Mouse (Mus musculus): ENCODE measurements around the gene Enox1. TPM values are rescaled to one million over a fixed set of nuclear protein-coding genes. Genes with fewer than 3 reads are reported as not detected.

The Enox1 gene
- polyA plus RNA-seq, 1 experiment from 2014 or later = 2.5 TPM

DNA sequence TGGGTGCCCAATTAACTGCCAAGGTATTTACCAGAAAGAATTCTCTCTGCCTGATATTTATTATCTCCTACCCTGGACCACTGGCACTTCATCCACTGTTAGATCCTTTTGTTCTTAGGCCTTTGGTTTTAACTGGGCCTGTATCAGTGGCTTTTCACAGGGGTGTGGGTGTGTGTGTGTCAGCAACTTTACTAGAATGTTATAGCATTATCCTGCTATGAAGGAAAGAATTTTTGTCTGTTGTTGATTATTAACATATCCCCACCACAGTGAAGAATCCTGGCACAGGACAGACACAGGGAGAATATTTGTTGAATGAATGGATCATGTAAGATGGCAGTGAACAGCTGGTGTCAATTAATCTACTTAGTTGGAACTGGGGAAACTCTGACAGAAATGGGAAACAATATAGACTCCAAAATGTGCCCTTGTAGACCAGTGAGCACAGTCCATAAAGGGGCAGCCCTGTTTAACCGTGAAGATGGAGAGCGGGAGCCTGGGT, 40.9 kb downstream of the Enox1 start:
- 76% methylated on average over 2 of the region's 2 CpGs for WGBS
- Histone ChIP-seq H3K4me2 (no peak overlapping the region), H3K4me1 (no peaks in the 10 kb centered on the region), H3K9ac (no peak overlapping the region), H3K9me3 (no peaks in the 10 kb centered on the region), H3K27me3 (replicated peaks) (no peaks in the 10 kb centered on the region), H3K4me3 (no peak overlapping the region), H3K27ac (replicated peaks) (no peak overlapping the region), H3K36me3 (no peaks in the 10 kb centered on the region)
- no peak for ATAC-seq (ENCODE audit: extremely low read depth, insufficient number of reproducible peaks, low FRiP score, low TSS enrichment)

DNA sequence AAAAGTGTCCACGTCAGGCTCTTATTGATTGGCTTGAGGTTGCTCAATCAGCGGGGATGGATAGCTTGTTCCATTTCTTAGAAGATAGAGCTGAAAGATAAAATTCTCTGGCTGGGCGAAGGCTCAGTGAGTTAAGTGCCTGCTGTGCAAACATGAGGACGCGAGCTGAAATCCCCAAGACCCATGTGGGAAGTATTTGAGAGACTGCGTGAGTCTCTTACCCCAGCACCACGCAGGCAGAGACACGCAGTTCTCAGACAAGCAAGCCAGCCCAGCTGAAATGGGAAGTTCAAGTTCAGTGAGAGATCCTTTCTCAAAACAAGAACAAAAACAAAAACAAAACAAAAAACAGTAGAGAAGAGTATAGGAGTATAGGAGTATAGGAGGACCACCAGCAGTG, 54.3 kb downstream of the Enox1 start:
- Histone ChIP-seq H3K9ac (no peak overlapping the region), H3K4me3 (no peak overlapping the region), H3K27ac (replicated peaks) (no peak overlapping the region), H3K36me3 (no peaks in the 10 kb centered on the region), H3K4me2 (no peak overlapping the region), H3K4me1 (no peaks in the 10 kb centered on the region), H3K9me3 (0 out of 2 replicates have a peak, but pooled peaks cover 3% of the 10 kb centered on the region), H3K27me3 (replicated peaks) (no peaks in the 10 kb centered on the region)
- WGBS = 76% methylated on average over 8 of the region's 8 CpGs
- ATAC-seq (ENCODE audit: extremely low read depth, insufficient number of reproducible peaks, low FRiP score, low TSS enrichment) = no peak

DNA sequence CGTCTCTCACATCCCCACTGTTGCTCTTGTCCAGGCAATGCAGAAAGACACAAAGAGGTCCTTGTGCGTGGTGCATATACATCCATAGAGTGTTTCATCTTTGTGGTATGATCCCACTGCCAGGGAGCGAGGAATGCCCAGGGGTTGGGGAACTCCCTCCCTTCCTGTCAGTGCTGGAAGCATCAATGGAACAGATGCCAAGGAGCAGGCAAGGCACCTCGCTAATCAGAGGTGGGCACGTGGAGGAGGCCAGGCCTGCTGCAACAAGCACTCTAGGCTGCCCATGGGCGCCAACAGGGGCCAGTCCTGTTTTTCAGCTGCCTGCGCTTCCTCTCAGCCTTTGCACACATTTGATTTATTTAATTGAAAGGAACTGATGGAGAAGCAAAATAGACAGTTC, 56.6 kb downstream of the Enox1 start:
- no peak overlapping the region for H3K9ac ChIP-seq
- H3K9me3 ChIP-seq = no peaks in the 10 kb centered on the region
- no peak for ATAC-seq (ENCODE audit: extremely low read depth, insufficient number of reproducible peaks, low FRiP score, low TSS enrichment)
- H3K27me3 ChIP-seq (replicated peaks) = no peaks in the 10 kb centered on the region
- no peak overlapping the region for H3K4me3 ChIP-seq
- H3K4me2 ChIP-seq = no peak overlapping the region
- 64% methylated on average over 7 of the region's 7 CpGs for WGBS
- H3K4me1 ChIP-seq = no peaks in the 10 kb centered on the region
- no peak overlapping the region for H3K27ac ChIP-seq (replicated peaks)
- no peaks in the 10 kb centered on the region for H3K36me3 ChIP-seq

DNA sequence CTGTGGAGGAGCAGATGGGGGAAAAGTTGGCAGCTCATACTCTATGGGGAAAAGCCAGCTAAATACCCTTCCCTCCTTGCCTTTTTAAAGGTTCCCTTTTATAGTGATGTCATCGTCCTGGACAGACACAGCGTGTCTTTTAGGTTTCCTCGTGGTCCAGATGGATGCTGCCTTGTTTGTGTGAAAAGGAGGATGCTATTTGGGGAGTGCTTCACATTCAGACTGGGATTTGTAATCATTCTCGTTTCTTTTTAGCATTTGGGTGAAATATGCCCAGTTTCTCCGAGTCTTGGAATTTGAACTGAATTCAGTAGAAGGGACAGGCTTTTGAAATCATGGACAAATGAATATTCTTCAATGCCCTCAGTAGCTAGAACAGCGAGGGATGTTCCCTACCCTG, 58.3 kb downstream of the Enox1 start:
- Histone ChIP-seq H3K36me3 (no peaks in the 10 kb centered on the region), H3K27me3 (replicated peaks) (no peaks in the 10 kb centered on the region), H3K27ac (replicated peaks) (no peak overlapping the region), H3K4me3 (no peak overlapping the region), H3K9me3 (no peaks in the 10 kb centered on the region), H3K4me2 (no peak overlapping the region), H3K4me1 (no peaks in the 10 kb centered on the region), H3K9ac (no peak overlapping the region)
- 77% methylated on average over 6 of the region's 6 CpGs for WGBS
- ATAC-seq (ENCODE audit: extremely low read depth, insufficient number of reproducible peaks, low FRiP score, low TSS enrichment) = no peak

DNA sequence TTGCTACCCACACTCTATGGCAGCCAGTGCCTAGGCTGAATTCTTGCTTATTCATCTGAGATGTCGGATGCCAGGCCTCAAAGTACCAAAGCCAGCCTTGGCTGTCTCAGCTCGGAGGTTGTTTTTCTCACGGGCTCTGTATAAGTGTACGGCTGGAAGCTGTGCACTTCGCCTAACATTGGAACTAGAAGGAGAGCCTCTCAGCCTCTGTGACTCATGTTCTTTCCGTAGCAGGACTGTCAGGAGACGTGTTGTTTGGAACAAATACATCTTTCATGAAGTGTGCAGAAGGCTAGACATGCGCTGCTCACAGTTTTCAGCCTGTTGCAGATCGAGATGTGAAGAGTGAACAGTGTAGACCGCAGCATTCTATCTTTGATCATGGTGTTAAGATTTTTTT, 68.8 kb downstream of the Enox1 start:
- no peaks in the 10 kb centered on the region for H3K27me3 ChIP-seq (replicated peaks)
- no peaks in the 10 kb centered on the region for H3K36me3 ChIP-seq
- no peaks in the 10 kb centered on the region for H3K9me3 ChIP-seq
- no peak overlapping the region for H3K4me3 ChIP-seq
- no peaks in the 10 kb centered on the region for H3K4me1 ChIP-seq
- no peak overlapping the region for H3K27ac ChIP-seq (replicated peaks)
- H3K9ac ChIP-seq = no peak overlapping the region
- H3K4me2 ChIP-seq = no peak overlapping the region
- no peak for ATAC-seq (ENCODE audit: extremely low read depth, insufficient number of reproducible peaks, low FRiP score, low TSS enrichment)
- 74% methylated on average over 10 of the region's 10 CpGs for WGBS

DNA sequence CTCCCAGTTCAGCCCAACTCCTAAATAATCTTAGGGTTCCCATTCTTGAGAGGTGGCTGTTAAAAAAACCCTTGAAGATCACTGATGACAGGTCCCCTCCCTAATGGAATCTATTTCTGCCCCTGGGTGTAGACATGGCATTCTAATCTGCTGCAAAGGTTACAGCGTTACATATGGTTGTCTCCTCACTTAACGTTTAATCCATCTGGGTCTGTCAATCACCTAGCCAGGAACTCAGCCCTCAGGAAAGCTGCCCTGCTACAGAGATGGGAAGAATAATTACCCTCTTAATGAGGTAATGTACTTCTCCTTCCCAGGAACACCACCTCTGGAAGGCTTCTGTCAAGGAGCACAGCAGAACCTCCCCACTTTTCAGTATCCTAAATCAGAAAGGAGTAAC, 82.2 kb downstream of the Enox1 start:
- ATAC-seq (ENCODE audit: extremely low read depth, insufficient number of reproducible peaks, low FRiP score, low TSS enrichment) = no peak
- no peaks in the 10 kb centered on the region for H3K36me3 ChIP-seq
- H3K4me1 ChIP-seq = no peaks in the 10 kb centered on the region
- H3K9me3 ChIP-seq = no peaks in the 10 kb centered on the region
- H3K4me3 ChIP-seq = no peak overlapping the region
- 39% methylated on average over 2 of the region's 2 CpGs for WGBS
- H3K9ac ChIP-seq = no peak overlapping the region
- H3K27ac ChIP-seq (replicated peaks) = no peak overlapping the region
- H3K4me2 ChIP-seq = no peak overlapping the region
- no peaks in the 10 kb centered on the region for H3K27me3 ChIP-seq (replicated peaks)

DNA sequence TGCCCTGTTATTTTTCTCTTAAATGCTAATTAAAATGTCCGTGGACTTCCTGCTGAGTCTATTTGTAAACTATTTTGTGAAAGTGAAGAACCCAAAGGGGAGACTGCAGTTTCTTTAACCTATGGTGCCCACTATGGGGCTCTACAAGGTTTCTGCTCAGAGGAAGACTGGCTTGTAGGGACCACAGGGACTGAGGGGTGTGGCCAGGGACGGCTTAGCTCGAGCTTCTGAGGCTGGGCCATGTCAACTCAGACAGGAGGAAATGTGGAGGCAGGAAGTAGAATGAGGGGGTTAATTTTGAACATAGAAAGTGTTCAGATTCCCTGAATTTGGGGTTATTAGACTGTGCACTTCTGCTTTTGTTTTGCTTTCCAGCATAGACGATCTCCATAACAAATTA, 82.8 kb downstream of the Enox1 start:
- Histone ChIP-seq H3K4me2 (no peak overlapping the region), H3K9me3 (no peaks in the 10 kb centered on the region), H3K27ac (replicated peaks) (no peak overlapping the region), H3K4me1 (no peaks in the 10 kb centered on the region), H3K4me3 (no peak overlapping the region), H3K36me3 (no peaks in the 10 kb centered on the region), H3K9ac (no peak overlapping the region), H3K27me3 (replicated peaks) (no peaks in the 10 kb centered on the region)
- 47% methylated on average over 4 of the region's 4 CpGs for WGBS
- ATAC-seq (ENCODE audit: extremely low read depth, insufficient number of reproducible peaks, low FRiP score, low TSS enrichment) = no peak

GRCm38 (mm10) chr14:77246977-77247376, 90.4 kb downstream of the Enox1 start:
- H3K4me3 ChIP-seq = no peak overlapping the region
- no peak overlapping the region for H3K27ac ChIP-seq (replicated peaks)
- no peaks in the 10 kb centered on the region for H3K4me1 ChIP-seq
- no peaks in the 10 kb centered on the region for H3K27me3 ChIP-seq (replicated peaks)
- no peaks in the 10 kb centered on the region for H3K36me3 ChIP-seq
- H3K9me3 ChIP-seq = 0 out of 2 replicates have a peak, but pooled peaks cover 6% of the 10 kb centered on the region
- ATAC-seq (ENCODE audit: extremely low read depth, insufficient number of reproducible peaks, low FRiP score, low TSS enrichment) = no peak
- H3K4me2 ChIP-seq = no peak overlapping the region
- WGBS = 65% methylated on average over 3 of the region's 3 CpGs
- H3K9ac ChIP-seq = no peak overlapping the region

- H3K4me1 ChIP-seq = no peaks in the 10 kb centered on the region
- no peak overlapping the region for H3K27ac ChIP-seq (replicated peaks)
- H3K4me2 ChIP-seq = no peak overlapping the region
- H3K36me3 ChIP-seq = no peaks in the 10 kb centered on the region
- 0 out of 2 replicates have a peak, but pooled peaks cover 6% of the 10 kb centered on the region for H3K9me3 ChIP-seq
- no peak overlapping the region for H3K9ac ChIP-seq
- ATAC-seq (ENCODE audit: extremely low read depth, insufficient number of reproducible peaks, low FRiP score, low TSS enrichment) = no peak
- H3K27me3 ChIP-seq (replicated peaks) = no peaks in the 10 kb centered on the region
- no peak overlapping the region for H3K4me3 ChIP-seq
- 84% methylated on average over 5 of the region's 5 CpGs for WGBS
Observed at GRCm38 (mm10) chr14:77248426-77248825, 91.9 kb downstream of the Enox1 start.

DNA sequence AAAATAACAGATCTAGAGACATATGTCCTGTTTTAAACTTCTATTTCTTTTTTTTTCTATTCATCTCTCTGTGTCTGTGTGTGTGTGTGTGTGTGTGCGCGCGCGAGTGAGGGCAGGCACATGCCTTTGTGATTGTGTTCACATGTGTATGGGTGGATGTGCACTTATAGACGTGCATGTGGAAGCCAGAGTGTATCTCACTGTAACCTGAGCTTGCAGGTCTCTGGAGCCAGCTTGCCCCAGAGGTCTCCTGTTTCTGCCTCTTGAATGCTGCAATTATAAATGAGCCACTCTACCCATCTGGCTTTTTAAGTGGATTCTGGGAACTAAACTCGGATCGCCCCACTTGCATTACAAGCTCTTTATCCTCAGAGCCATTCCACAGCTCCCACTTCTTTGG, 92.4 kb downstream of the Enox1 start:
- H3K4me2 ChIP-seq = no peak overlapping the region
- 76% methylated on average over 7 of the region's 7 CpGs for whole genome bisulfite sequencing
- ATAC-seq (ENCODE audit: extremely low read depth, insufficient number of reproducible peaks, low FRiP score, low TSS enrichment) = no peak
- no peaks in the 10 kb centered on the region for H3K4me1 ChIP-seq
- no peak overlapping the region for H3K4me3 ChIP-seq
- H3K27me3 ChIP-seq (replicated peaks) = no peaks in the 10 kb centered on the region
- H3K36me3 ChIP-seq = no peaks in the 10 kb centered on the region
- 0 out of 2 replicates have a peak, but pooled peaks cover 6% of the 10 kb centered on the region for H3K9me3 ChIP-seq
- H3K27ac ChIP-seq (replicated peaks) = no peak overlapping the region
- no peak overlapping the region for H3K9ac ChIP-seq

GRCm38 (mm10) chr14:77250652-77251238, 94.2 kb downstream of the Enox1 start:
- WGBS = 43% methylated on average over 2 of the region's 2 CpGs
- Histone ChIP-seq H3K9me3 (0 out of 2 replicates have a peak, but pooled peaks cover 5% of the 10 kb centered on the region), H3K27ac (replicated peaks) (no peak overlapping the region)

DNA sequence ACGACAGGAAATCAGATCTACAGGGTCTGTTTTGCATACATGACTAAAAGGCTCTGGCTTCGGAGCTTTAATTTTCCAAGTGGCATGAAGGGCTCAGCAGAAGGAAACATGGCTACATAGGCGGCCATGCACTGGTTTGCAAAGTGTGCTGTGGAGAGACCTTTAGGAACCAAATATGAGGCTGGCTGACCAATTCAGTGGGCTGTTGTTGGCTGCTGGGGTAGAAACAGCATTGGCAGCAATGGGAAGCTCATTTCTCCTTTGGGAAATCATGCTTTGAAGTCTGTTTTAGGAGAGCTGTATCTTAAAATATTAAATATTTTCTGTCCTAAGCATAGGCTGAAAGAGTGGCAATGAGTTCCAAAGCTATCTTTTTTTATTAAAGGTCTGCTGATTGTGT, 98.6 kb downstream of the Enox1 start:
- Histone ChIP-seq H3K9ac (no peak overlapping the region), H3K4me2 (no peak overlapping the region), H3K4me1 (no peaks in the 10 kb centered on the region), H3K9me3 (no peaks in the 10 kb centered on the region), H3K36me3 (no peaks in the 10 kb centered on the region), H3K27ac (replicated peaks) (no peak overlapping the region), H3K4me3 (no peak overlapping the region), H3K27me3 (replicated peaks) (no peaks in the 10 kb centered on the region)
- WGBS = 64% methylated on average over 3 of the region's 3 CpGs
- ATAC-seq (ENCODE audit: extremely low read depth, insufficient number of reproducible peaks, low FRiP score, low TSS enrichment) = no peak

More at GRCm38 (mm10) chr14:77250652-77251238, 94.2 kb downstream of the Enox1 start:
- Histone ChIP-seq H3K36me3 (no peaks in the 10 kb centered on the region), H3K27me3 (replicated peaks) (no peaks in the 10 kb centered on the region), H3K4me2 (no peak overlapping the region), H3K9ac (no peak overlapping the region), H3K4me3 (no peak overlapping the region), H3K4me1 (no peaks in the 10 kb centered on the region)
- no peak for ATAC-seq (ENCODE audit: extremely low read depth, insufficient number of reproducible peaks, low FRiP score, low TSS enrichment)
